Mouse (Mus musculus): ENCODE measurements at regions not wholly inside any gene's neighbourhood (a gene's known extent, or its start where the extent isn't known, plus 50 kb on each side); places are given as distances from the start of the nearest gene placed in this dataset.

- no peak for DNase-seq
Observed at GRCm38 (mm10) chr2:74168776-74169570, 257.8 kb upstream of the Atp5g3 start.

- DNase-seq, result no peak
Observed at GRCm38 (mm10) chr2:74168307-74168706, 257.2 kb upstream of the Atp5g3 start.

GRCm38 (mm10) chr2:74154062-74154461, 242.9 kb upstream of the Atp5g3 start:
- DNase-seq, result no peak

GRCm38 (mm10) chr2:74153247-74153850, 242.2 kb upstream of the Atp5g3 start:
- DNase-seq, result no peak

- no peak for DNase-seq
Observed at GRCm38 (mm10) chr2:74152534-74153246, 241.6 kb upstream of the Atp5g3 start.

- DNase-seq, result no peak
Observed at GRCm38 (mm10) chr2:74147193-74147592, 236.1 kb upstream of the Atp5g3 start.

GRCm38 (mm10) chr2:74136624-74137003, 225.5 kb upstream of the Atp5g3 start:
- DNase-seq, result peak; percentile 37

GRCm38 (mm10) chr2:74135963-74136623, 225.0 kb upstream of the Atp5g3 start:
- DNase-seq, result no peak

GRCm38 (mm10) chr2:74130141-74130588, 219.0 kb upstream of the Atp5g3 start:
- DNase-seq, result no peak

- no peak for DNase-seq
Observed at GRCm38 (mm10) chr2:74128782-74129538, 217.8 kb upstream of the Atp5g3 start.

GRCm38 (mm10) chr2:74127136-74127535, 216.0 kb upstream of the Atp5g3 start:
- no peak for DNase-seq

- no peak for DNase-seq
Observed at GRCm38 (mm10) chr2:74124252-74124651, 213.1 kb upstream of the Atp5g3 start.

GRCm38 (mm10) chr2:74123360-74124074, 212.4 kb upstream of the Atp5g3 start:
- DNase-seq, result no peak

- DNase-seq, result no peak
Observed at GRCm38 (mm10) chr2:74122937-74123336, 211.8 kb upstream of the Atp5g3 start.

GRCm38 (mm10) chr2:74120051-74120450, 208.9 kb upstream of the Atp5g3 start:
- peak; percentile 20 for DNase-seq

GRCm38 (mm10) chr2:74119167-74119937, 208.2 kb upstream of the Atp5g3 start:
- DNase-seq, result no peak

- no peak for DNase-seq
Observed at GRCm38 (mm10) chr2:74106472-74106871, 195.3 kb upstream of the Atp5g3 start.

- DNase-seq, result no peak
Observed at GRCm38 (mm10) chr2:74099671-74100372, 188.7 kb upstream of the Atp5g3 start.

- DNase-seq, result no peak
Observed at GRCm38 (mm10) chr2:74096809-74097208, 185.7 kb upstream of the Atp5g3 start.

- no peak for DNase-seq
Observed at GRCm38 (mm10) chr2:74093494-74093893, 182.4 kb upstream of the Atp5g3 start.

Data from kidney, postnatal 14 days (tissue).